Mouse (Mus musculus): ENCODE measurements at regions not wholly inside any gene's neighbourhood (a gene's known extent, or its start where the extent isn't known, plus 50 kb on each side); places are given as distances from the start of the nearest gene placed in this dataset.

DNA sequence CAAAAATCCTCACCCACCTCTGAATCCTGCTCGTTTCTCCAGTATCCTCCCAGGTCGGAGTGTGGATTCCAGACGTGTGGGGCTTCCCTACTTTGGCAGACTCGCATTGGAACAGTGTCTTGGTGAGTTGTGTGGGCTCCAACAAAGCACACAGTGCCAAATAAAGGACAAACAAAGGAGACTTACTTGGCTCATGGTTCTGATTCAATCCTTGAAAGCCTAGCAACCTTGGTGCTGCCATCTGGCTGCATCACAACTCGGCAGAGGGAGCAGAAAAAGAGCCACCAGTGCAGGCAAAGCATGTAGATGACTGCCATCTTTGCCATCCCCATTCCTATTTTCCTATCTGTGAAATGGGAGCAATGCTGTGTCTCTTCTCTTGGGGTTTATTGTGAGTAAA lies 64.0 kb downstream of the Il9r start:
- H3K4me1 ChIP-seq (ENCODE audit: insufficient read depth), result no peaks in the 10 kb centered on the region
- ATAC-seq (peak; percentile 62), DNase-seq (peak; percentile 76)
- no peaks in the 10 kb centered on the region for H3K36me3 ChIP-seq (ENCODE audit: insufficient read depth)
- no peaks in the 10 kb centered on the region for H3K9me3 ChIP-seq (ENCODE audit: low read length)
- no peaks in the 10 kb centered on the region for H3K27me3 ChIP-seq (ENCODE audit: insufficient read depth, low read length)
- H3K4me3 ChIP-seq (ENCODE audit: low read depth, low read length), result no peak overlapping the region
- H3K27ac ChIP-seq (ENCODE audit: low read depth, low read length), result no peak overlapping the region
- no peak overlapping the region for H3K9ac ChIP-seq
- H3K4me2 ChIP-seq (ENCODE audit: low read depth), result no peak overlapping the region
- TF ChIP-seq CTCF (IDR thresholded peaks at IDR 0.05; ENCODE audit: low read depth), result 0 out of 2 replicates have a peak, but pooled peaks have one; percentile 13
- WGBS, result 23% methylated on average over 5 of the region's 5 CpGs

DNA sequence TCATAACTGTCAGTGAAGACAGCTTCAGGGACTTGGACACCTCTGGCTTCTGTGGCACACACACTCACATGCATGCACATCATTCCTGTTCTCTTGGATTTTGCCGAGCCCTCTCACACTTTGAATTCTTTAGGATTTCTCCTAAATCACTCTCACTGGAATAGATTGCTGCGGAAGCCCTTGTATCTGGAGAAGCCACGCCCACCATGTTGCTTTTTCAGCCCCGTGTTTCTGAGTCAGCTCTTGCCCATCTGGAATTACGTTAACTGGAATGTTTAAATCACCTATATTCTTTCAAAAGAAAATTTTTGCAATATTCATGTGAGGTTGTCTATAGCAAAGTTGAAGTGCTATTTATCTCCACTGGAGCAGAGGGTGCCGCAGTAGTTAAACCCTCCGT lies 66.1 kb downstream of the Il9r start:
- Histone ChIP-seq H3K27me3 (ENCODE audit: insufficient read depth, low read length) (no peaks in the 10 kb centered on the region), H3K4me3 (ENCODE audit: low read depth, low read length) (no peak overlapping the region), H3K27ac (ENCODE audit: low read depth, low read length) (no peak overlapping the region), H3K4me2 (ENCODE audit: low read depth) (no peak overlapping the region), H3K9ac (no peak overlapping the region), H3K9me3 (ENCODE audit: low read length) (no peaks in the 10 kb centered on the region), H3K36me3 (ENCODE audit: insufficient read depth) (no peaks in the 10 kb centered on the region), H3K4me1 (ENCODE audit: insufficient read depth) (no peaks in the 10 kb centered on the region)
- no peak for TF ChIP-seq CTCF (IDR thresholded peaks at IDR 0.05; ENCODE audit: low read depth)
- ATAC-seq (no peak), DNase-seq (no peak)
- 77% methylated on average over 7 of the region's 7 CpGs for WGBS

DNA sequence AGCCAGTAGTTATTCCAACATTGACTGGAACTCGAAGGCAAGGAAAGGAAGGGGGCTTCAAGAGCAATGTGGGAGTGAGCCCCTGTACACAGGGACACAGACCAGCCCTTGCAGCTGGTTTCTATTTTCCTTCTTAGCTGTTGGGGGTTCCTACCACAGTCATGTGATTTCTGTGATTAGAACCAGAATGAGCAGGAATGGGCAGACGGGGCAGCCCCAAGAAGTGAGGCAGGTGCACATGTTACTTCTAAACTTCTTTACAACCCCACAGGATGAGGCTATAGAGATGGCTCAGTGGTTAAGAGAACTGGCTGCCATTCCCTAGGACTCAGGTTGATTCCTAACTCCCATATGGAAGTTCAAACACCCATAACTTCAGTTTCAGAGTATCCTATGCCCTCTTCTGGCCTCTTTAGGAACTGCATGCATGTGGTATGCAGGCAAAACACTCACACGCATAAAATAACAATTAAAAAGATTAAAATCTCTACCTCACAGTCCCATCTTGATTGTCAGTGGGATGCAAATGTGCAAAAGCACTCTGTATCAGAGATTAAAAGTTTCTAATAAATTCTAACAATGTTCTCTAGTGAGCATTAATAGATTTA lies 68.0 kb downstream of the Il9r start:
- Histone ChIP-seq H3K4me3 (ENCODE audit: low read depth, low read length) (no peak overlapping the region), H3K9me3 (ENCODE audit: low read length) (no peaks in the 10 kb centered on the region), H3K9ac (no peak overlapping the region), H3K36me3 (ENCODE audit: insufficient read depth) (no peaks in the 10 kb centered on the region), H3K27me3 (ENCODE audit: insufficient read depth, low read length) (no peaks in the 10 kb centered on the region), H3K27ac (ENCODE audit: low read depth, low read length) (no peak overlapping the region), H3K4me1 (ENCODE audit: insufficient read depth) (peaks cover 4% of the 10 kb centered on the region; the same call in 1 of the 2 replicates), H3K4me2 (ENCODE audit: low read depth) (no peak overlapping the region)
- DNase-seq (peak; percentile 47), ATAC-seq (no peak)
- 86% methylated on average over 3 of the region's 3 CpGs for whole genome bisulfite sequencing
- TF ChIP-seq CTCF (IDR thresholded peaks at IDR 0.05; ENCODE audit: low read depth), result peak; percentile 60

DNA sequence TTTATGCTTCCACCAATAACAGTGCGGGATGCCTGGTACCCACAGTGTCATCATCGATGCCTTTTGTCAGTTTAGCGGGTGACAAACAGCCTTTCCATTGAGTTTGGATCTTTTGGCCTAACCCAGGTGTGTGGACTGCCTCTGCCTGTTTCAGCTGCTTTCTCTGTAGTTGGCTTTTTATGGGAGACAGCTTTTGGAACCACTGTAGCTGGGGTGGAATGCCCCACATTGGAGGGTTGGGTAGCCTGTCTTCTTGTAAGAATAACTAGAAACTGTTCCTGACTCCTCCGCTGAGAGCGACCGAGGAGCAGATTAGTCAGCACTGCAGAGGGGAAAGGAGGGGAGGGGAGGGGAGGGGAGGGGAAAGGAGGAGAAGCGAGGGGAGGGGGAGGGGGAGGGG lies 71.5 kb downstream of the Il9r start:
- Histone ChIP-seq H3K4me2 (ENCODE audit: low read depth) (no peak overlapping the region), H3K9me3 (ENCODE audit: low read length) (no peaks in the 10 kb centered on the region), H3K36me3 (ENCODE audit: insufficient read depth) (no peaks in the 10 kb centered on the region), H3K27ac (ENCODE audit: low read depth, low read length) (no peak overlapping the region), H3K4me3 (ENCODE audit: low read depth, low read length) (no peak overlapping the region), H3K9ac (no peak overlapping the region), H3K4me1 (ENCODE audit: insufficient read depth) (peaks cover 23% of the 10 kb centered on the region), H3K27me3 (ENCODE audit: insufficient read depth, low read length) (no peaks in the 10 kb centered on the region)
- DNase-seq, result no peak
- 70% methylated on average over 7 of the region's 7 CpGs for WGBS
- TF ChIP-seq CTCF (IDR thresholded peaks at IDR 0.05; ENCODE audit: low read depth), result no peak
- no peak for ATAC-seq

DNA sequence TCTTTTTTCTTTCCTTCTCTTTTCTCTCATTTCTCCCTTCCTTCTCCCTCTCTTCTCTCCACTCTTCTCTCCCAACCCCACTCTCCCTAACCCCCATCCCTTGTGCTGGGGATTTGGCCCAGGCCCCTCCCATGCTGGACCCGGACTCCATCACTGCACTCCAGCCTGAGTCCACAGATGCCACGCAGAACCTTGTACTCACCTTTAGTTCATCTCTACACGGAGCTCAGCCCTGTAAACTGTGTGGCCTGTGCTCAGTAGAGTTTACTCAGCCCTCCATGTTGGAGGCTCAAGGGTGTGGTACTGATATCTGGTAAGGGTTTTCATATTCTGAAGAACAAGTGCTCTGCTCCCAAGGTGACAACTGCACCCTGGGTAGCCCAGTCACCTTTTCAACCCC lies 72.1 kb downstream of the Il9r start:
- Histone ChIP-seq H3K36me3 (ENCODE audit: insufficient read depth) (no peaks in the 10 kb centered on the region), H3K9me3 (ENCODE audit: low read length) (no peaks in the 10 kb centered on the region), H3K27me3 (ENCODE audit: insufficient read depth, low read length) (no peaks in the 10 kb centered on the region), H3K27ac (ENCODE audit: low read depth, low read length) (no peak overlapping the region), H3K4me2 (ENCODE audit: low read depth) (no peak overlapping the region), H3K9ac (no peak overlapping the region), H3K4me1 (ENCODE audit: insufficient read depth) (peaks cover 23% of the 10 kb centered on the region), H3K4me3 (ENCODE audit: low read depth, low read length) (no peak overlapping the region)
- TF ChIP-seq CTCF (IDR thresholded peaks at IDR 0.05; ENCODE audit: low read depth), result no peak
- ATAC-seq (0 out of 2 replicates have a peak, but pooled peaks have one; percentile 10), DNase-seq (no peak)
- whole genome bisulfite sequencing, result 72% methylated on average over 3 of the region's 3 CpGs

DNA sequence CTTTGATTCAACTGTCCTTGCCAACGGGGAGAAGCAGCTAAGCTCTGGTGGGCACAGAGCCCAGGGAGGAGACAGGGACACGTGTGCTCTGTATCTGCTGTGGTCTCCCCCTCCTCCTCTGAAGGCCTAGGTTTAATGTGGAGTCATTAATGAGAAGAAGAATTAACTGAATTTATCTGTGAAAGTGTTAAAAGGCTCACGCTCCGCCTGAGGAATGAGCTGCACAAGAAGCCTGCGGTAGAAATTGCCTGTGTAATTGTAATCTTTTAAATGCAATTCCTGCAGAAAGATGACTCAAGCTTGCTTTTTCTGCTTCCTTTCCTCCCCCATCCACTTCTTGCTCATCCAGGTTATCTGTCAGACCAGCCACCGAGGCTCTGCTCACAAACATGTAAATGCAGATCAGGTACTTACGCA lies 72.7 kb downstream of the Il9r start:
- 34% methylated on average over 7 of the region's 7 CpGs for WGBS
- H3K27ac ChIP-seq (ENCODE audit: low read depth, low read length), result peak overlapping the region; percentile 51
- no peak for TF ChIP-seq CTCF (IDR thresholded peaks at IDR 0.05; ENCODE audit: low read depth)
- no peaks in the 10 kb centered on the region for H3K27me3 ChIP-seq (ENCODE audit: insufficient read depth, low read length)
- DNase-seq (peak; percentile 66), ATAC-seq (peak; percentile 68; the same call in 1 of the 2 replicates)
- H3K36me3 ChIP-seq (ENCODE audit: insufficient read depth), result no peaks in the 10 kb centered on the region
- peaks cover 23% of the 10 kb centered on the region for H3K4me1 ChIP-seq (ENCODE audit: insufficient read depth)
- H3K9me3 ChIP-seq (ENCODE audit: low read length), result no peaks in the 10 kb centered on the region
- H3K4me3 ChIP-seq (ENCODE audit: low read depth, low read length), result no peak overlapping the region
- no peak overlapping the region for H3K9ac ChIP-seq
- no peak overlapping the region for H3K4me2 ChIP-seq (ENCODE audit: low read depth)

DNA sequence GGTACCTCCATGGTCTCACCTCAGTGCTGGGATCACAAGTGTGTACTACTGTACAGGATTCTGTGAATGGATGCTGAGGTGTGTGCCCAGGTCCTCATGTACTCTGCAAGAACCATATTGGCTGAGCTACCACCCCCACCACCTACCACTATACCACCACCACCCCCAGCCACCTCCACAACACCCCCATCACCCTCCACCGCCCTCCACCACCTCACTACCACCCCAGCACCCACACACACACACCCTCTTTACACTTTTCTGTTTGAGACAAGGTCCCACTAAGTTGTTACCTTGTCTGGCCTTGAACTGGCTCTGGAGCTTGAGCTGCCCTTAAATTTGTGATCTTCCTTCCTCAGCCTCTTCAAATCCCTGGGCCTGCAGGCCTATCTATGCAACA lies 73.3 kb downstream of the Il9r start:
- no peak overlapping the region for H3K4me3 ChIP-seq (ENCODE audit: low read depth, low read length)
- no peaks in the 10 kb centered on the region for H3K27me3 ChIP-seq (ENCODE audit: insufficient read depth, low read length)
- H3K4me1 ChIP-seq (ENCODE audit: insufficient read depth), result peaks cover 23% of the 10 kb centered on the region
- no peaks in the 10 kb centered on the region for H3K36me3 ChIP-seq (ENCODE audit: insufficient read depth)
- no peak for TF ChIP-seq CTCF (IDR thresholded peaks at IDR 0.05; ENCODE audit: low read depth)
- no peaks in the 10 kb centered on the region for H3K9me3 ChIP-seq (ENCODE audit: low read length)
- no peak overlapping the region for H3K4me2 ChIP-seq (ENCODE audit: low read depth)
- ATAC-seq (no peak), DNase-seq (no peak)
- H3K9ac ChIP-seq, result no peak overlapping the region
- WGBS, result 93% methylated on average over 1 of the region's 1 CpGs
- peak overlapping the region; percentile 51; the same call in 1 of the 2 replicates for H3K27ac ChIP-seq (ENCODE audit: low read depth, low read length)

All from forebrain, postnatal 0 days (tissue).